Mouse (Mus musculus): ENCODE measurements around the gene Elf1. TPM values are rescaled to one million over a fixed set of nuclear protein-coding genes. Genes with fewer than 3 reads are reported as not detected.
A peak's percentile ranks its signal among the peaks of the same experiment; 100 is the strongest.

Elf1 gene
- polyA plus RNA-seq, 1 experiment from 2014 or later = 21.0 TPM

DNA sequence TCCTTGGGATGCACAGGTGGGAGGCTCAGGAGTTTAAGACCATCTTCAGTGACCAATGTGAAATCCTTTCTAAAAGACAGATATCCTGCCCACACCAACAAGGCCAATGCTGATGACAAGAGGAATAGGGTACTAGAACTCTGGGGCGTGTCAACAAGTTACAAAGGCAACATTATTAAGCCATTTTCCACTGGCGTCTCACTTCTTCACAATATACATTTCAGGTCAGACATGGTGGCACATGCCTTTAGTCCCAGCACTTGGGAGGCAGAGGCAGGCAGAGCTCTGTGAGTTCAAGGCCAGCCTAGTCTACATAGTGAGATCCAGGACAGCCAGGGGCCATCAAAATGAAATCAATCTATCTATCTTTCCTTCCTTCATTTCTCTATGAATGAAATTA is 7.6 kb upstream of the Elf1 start:
- no peak overlapping the region for H3K9ac ChIP-seq (replicated peaks; ENCODE audit: low read depth)
- H3K27ac ChIP-seq (ENCODE audit: low read length) = no peak overlapping the region
- no peak overlapping the region for H3K4me2 ChIP-seq (replicated peaks; ENCODE audit: low read depth, low read length)
- no peaks in the 10 kb centered on the region for H3K9me3 ChIP-seq (ENCODE audit: low read length)
- DNase-seq (ENCODE audit: low spot score) (no peak), ATAC-seq (no peak)
- no peaks in the 10 kb centered on the region for H3K27me3 ChIP-seq (replicated peaks; ENCODE audit: insufficient read depth, low read length)
- H3K4me3 ChIP-seq (ENCODE audit: low read depth, low read length) = no peak overlapping the region
- peaks cover 34% of the 10 kb centered on the region for H3K36me3 ChIP-seq (ENCODE audit: insufficient read depth, low read length)
- TF ChIP-seq EP300 (IDR thresholded peaks at IDR 0.05) (no peak), CTCF (IDR thresholded peaks at IDR 0.05) (no peak)
- WGBS = 92% methylated on average over 2 of the region's 2 CpGs
- H3K4me1 ChIP-seq (ENCODE audit: insufficient read depth, low read depth, low read length) = no peaks in the 10 kb centered on the region

DNA sequence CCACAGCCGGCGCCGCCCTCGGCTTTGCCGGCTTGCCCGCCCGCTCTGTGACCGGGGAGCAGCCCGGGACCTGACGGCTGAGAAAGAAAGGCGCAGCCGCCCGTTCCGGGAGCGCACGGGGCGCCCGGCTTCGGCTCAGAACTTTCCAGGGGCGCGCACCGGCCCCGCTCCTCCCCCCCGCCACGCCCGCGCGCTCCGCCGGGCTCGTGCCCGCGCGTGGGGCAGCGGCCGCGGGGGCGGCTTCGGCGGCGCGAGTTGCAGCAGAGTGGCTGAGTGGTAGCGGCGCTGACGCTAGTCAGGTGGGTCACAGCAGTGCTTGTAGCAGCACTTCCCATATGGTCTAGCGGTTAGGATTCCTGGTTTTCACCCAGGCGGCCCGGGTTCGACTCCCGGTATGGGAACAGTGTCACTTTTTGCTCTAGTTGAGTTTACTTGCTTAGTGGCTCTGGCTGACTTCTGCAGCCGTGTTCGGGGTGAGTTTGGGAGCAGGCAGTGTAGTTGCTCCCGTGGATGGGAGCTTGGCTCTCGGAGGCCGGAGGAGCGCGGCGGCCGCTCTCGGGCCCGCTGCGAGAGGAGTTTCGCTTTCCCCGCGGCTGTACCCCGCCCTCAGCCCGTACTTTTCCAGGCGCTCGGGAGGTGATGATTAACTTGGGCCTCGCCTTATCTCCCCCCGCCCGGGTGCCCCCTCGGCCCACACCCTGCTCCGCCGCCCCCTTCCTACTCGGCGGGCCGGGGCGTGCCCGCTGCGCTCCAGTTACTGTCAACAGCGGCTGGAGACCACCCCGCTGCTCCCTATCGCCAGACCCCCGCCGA is 551 bp downstream of the Elf1 start, which contains the start of gene Wbp4:
Wbp4 (minus strand) TSS at position 182 of the 813 bp plus-strand sequence.
- TF ChIP-seq CTCF (IDR thresholded peaks at IDR 0.05) = no peak
- TF ChIP-seq EP300 (IDR thresholded peaks at IDR 0.05) = no peak
- 1% methylated on average over 68 of the region's 86 CpGs for WGBS
- ATAC-seq (peak; percentile 86), DNase-seq (ENCODE audit: low spot score) (peak; percentile 94)
- Histone ChIP-seq H3K36me3 (ENCODE audit: insufficient read depth, low read length) (peaks cover 3% of the 10 kb centered on the region; the same call in 1 of the 2 replicates), H3K4me3 (ENCODE audit: low read depth, low read length) (peak within 1 kb of the TSS; percentile 100), H3K9me3 (ENCODE audit: low read length) (no peaks in the 10 kb centered on the region), H3K4me1 (ENCODE audit: insufficient read depth, low read depth, low read length) (peaks cover 33% of the 10 kb centered on the region), H3K9ac (replicated peaks; ENCODE audit: low read depth) (peak within 1 kb of the TSS; percentile 100), H3K4me2 (replicated peaks; ENCODE audit: low read depth, low read length) (peak within 1 kb of the TSS; percentile 72), H3K27ac (ENCODE audit: low read length) (peak within 1 kb of the TSS; percentile 100), H3K27me3 (replicated peaks; ENCODE audit: insufficient read depth, low read length) (no peaks in the 10 kb centered on the region)

DNA sequence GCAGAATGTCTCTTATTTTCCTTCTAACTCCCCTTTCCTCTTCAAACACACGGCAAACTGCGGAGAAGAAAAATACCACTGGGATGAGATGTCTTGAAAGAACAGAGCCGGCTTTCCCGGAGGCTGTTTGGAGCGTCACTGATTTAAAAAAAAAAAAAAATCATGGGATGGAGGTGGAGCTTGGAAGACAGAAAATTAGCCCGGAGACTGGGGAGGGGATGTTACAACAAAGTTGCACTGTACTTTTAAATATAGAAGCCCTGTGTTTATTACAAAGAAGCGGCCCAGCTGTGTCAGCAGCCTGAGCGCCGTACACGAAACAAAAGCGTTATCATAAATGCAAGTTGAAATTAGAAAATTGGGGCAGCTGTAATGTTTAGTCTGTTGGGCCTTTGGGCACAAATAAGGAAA is 1.3 kb downstream of the Elf1 start:
- no peaks in the 10 kb centered on the region for H3K36me3 ChIP-seq (ENCODE audit: insufficient read depth, low read length)
- peak overlapping the region; percentile 72 for H3K4me2 ChIP-seq (replicated peaks; ENCODE audit: low read depth, low read length)
- H3K4me3 ChIP-seq (ENCODE audit: low read depth, low read length) = peak overlapping the region; percentile 100
- under 1% methylated on average over 11 of the region's 11 CpGs for WGBS
- peak overlapping the region; percentile 100 for H3K9ac ChIP-seq (replicated peaks; ENCODE audit: low read depth)
- H3K4me1 ChIP-seq (ENCODE audit: insufficient read depth, low read depth, low read length) = peaks cover 34% of the 10 kb centered on the region
- peak overlapping the region; percentile 100 for H3K27ac ChIP-seq (ENCODE audit: low read length)
- no peaks in the 10 kb centered on the region for H3K9me3 ChIP-seq (ENCODE audit: low read length)
- peak; percentile 4; the same call in 1 of the 2 replicates for ATAC-seq
- TF ChIP-seq EP300 (IDR thresholded peaks at IDR 0.05) (no peak; the same call in 1 of the 2 replicates), CTCF (IDR thresholded peaks at IDR 0.05) (no peak)
- H3K27me3 ChIP-seq (replicated peaks; ENCODE audit: insufficient read depth, low read length) = no peaks in the 10 kb centered on the region
- peak; percentile 91 for DNase-seq (ENCODE audit: low spot score)

DNA sequence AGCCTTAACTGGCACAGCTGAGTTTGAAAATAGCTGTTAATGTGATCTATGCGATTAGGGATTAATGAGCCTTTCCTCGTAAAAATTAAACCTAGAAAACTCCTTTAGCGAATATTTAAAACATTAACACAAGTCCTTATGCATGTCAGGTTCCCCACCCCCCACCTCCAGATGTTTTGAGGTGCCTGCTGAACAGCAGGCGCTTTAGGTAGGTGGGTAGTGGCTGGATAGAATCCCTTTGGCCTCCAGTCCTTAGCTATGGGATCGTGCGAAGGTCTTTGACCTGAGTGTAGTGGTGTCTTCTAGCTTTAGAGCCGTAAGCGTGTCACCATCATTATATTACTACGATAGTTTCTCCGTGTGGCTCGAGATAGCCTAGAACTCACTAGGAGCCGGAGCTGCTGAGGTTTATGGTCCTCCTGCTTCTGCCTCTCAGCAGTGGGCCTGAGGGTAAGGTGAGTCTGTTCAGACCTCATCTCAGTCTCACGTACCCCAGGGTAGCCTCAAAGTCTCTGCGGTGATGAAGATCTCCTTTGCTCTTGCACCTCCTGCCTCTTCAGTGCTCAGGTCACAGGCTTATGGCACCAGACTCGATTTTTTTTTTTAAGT is 1.9 kb downstream of the Elf1 start:
- peaks cover 37% of the 10 kb centered on the region for H3K4me1 ChIP-seq (ENCODE audit: insufficient read depth, low read depth, low read length)
- ATAC-seq = no peak
- WGBS = 12% methylated on average over 15 of the region's 15 CpGs

DNA sequence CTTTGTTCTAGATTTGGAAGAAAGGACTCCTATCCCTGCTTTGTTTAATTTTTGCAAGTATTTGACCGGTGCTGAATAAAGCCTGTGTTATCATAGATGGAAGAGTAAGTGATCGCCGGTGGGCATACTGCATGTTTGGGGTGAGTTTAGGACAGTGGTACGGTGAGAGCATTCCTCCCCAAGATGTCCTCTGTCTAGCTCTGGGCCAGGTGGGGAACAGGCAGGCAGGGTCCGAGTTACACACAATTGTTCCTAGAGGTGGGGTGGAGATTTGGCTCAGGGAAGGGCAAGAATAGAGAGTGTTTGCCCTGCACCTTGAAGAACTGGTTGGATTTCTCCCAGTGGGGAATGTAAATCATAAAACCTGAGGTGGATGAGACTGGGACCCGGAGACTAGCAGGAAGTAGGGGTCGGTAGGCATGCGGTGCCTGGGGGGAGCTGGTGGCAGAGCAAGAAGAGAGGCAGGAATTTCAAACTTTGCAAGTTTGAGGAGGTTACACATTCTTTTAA is 2.7 kb downstream of the Elf1 start:
- Histone ChIP-seq H3K27me3 (replicated peaks; ENCODE audit: insufficient read depth, low read length) (no peaks in the 10 kb centered on the region), H3K9me3 (ENCODE audit: low read length) (no peaks in the 10 kb centered on the region), H3K4me1 (ENCODE audit: insufficient read depth, low read depth, low read length) (peaks cover 37% of the 10 kb centered on the region), H3K27ac (ENCODE audit: low read length) (peak overlapping the region; percentile 100), H3K36me3 (ENCODE audit: insufficient read depth, low read length) (no peaks in the 10 kb centered on the region), H3K4me3 (ENCODE audit: low read depth, low read length) (peak overlapping the region; percentile 100), H3K9ac (replicated peaks; ENCODE audit: low read depth) (peak overlapping the region; percentile 100; the same call in 1 of the 2 replicates), H3K4me2 (replicated peaks; ENCODE audit: low read depth, low read length) (peak overlapping the region; percentile 72)
- ATAC-seq (no peak), DNase-seq (ENCODE audit: low spot score) (peak; percentile 62)
- TF ChIP-seq EP300 (IDR thresholded peaks at IDR 0.05) = no peak
- TF ChIP-seq CTCF (IDR thresholded peaks at IDR 0.05) = no peak
- WGBS = 54% methylated on average over 8 of the region's 8 CpGs

More for the DNA sequence above, 1.9 kb downstream of the Elf1 start:
- Histone ChIP-seq H3K27ac (ENCODE audit: low read length) (peak overlapping the region; percentile 100), H3K36me3 (ENCODE audit: insufficient read depth, low read length) (no peaks in the 10 kb centered on the region), H3K9ac (replicated peaks; ENCODE audit: low read depth) (peak overlapping the region; percentile 100), H3K27me3 (replicated peaks; ENCODE audit: insufficient read depth, low read length) (no peaks in the 10 kb centered on the region), H3K9me3 (ENCODE audit: low read length) (no peaks in the 10 kb centered on the region), H3K4me2 (replicated peaks; ENCODE audit: low read depth, low read length) (peak overlapping the region; percentile 72), H3K4me3 (ENCODE audit: low read depth, low read length) (peak overlapping the region; percentile 100)
- no peak for DNase-seq (ENCODE audit: low spot score)
- TF ChIP-seq CTCF (IDR thresholded peaks at IDR 0.05) = no peak
- TF ChIP-seq EP300 (IDR thresholded peaks at IDR 0.05) = no peak

DNA sequence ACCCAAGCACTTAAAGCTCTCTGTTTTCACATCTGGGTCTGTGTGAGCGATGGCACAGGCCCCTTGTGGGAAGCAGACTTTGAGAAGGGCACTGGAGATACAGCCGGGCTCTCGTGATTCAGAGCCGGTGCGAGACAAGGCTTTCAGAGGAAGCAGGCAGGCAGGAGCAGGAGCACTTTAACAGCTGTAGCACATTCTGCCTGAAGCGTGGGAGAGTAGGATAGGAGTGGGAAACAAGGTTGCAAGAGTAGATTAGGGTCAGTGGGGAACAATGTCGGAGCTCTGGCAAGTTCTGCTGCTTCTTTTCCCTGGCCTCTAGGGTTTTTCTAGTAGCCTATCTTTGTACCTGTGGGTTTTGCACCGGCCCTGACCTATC is 5.6 kb downstream of the Elf1 start:
- ATAC-seq = no peak
- no peak for DNase-seq (ENCODE audit: low spot score)
- H3K9ac ChIP-seq (replicated peaks; ENCODE audit: low read depth) = peak overlapping the region; percentile 30; the same call in 1 of the 2 replicates
- H3K4me2 ChIP-seq (replicated peaks; ENCODE audit: low read depth, low read length) = peak overlapping the region; percentile 43
- H3K9me3 ChIP-seq (ENCODE audit: low read length) = no peaks in the 10 kb centered on the region
- H3K27me3 ChIP-seq (replicated peaks; ENCODE audit: insufficient read depth, low read length) = no peaks in the 10 kb centered on the region
- TF ChIP-seq EP300 (IDR thresholded peaks at IDR 0.05) = no peak
- no peaks in the 10 kb centered on the region for H3K36me3 ChIP-seq (ENCODE audit: insufficient read depth, low read length)
- H3K4me1 ChIP-seq (ENCODE audit: insufficient read depth, low read depth, low read length) = peaks cover 36% of the 10 kb centered on the region
- H3K27ac ChIP-seq (ENCODE audit: low read length) = peak overlapping the region; percentile 70
- WGBS = 27% methylated on average over 8 of the region's 8 CpGs
- no peak overlapping the region for H3K4me3 ChIP-seq (ENCODE audit: low read depth, low read length)

All from lung, postnatal 0 days (tissue).